Mouse (Mus musculus): Measurements from ENCODE around the gene Gm28047. TPM values are rescaled to one million over a fixed set of nuclear protein-coding genes. Genes with fewer than 3 reads are reported as not detected.

The Gm28047 gene
- polyA plus RNA-seq, 1 experiment from 2014 or later = not detected

DNA sequence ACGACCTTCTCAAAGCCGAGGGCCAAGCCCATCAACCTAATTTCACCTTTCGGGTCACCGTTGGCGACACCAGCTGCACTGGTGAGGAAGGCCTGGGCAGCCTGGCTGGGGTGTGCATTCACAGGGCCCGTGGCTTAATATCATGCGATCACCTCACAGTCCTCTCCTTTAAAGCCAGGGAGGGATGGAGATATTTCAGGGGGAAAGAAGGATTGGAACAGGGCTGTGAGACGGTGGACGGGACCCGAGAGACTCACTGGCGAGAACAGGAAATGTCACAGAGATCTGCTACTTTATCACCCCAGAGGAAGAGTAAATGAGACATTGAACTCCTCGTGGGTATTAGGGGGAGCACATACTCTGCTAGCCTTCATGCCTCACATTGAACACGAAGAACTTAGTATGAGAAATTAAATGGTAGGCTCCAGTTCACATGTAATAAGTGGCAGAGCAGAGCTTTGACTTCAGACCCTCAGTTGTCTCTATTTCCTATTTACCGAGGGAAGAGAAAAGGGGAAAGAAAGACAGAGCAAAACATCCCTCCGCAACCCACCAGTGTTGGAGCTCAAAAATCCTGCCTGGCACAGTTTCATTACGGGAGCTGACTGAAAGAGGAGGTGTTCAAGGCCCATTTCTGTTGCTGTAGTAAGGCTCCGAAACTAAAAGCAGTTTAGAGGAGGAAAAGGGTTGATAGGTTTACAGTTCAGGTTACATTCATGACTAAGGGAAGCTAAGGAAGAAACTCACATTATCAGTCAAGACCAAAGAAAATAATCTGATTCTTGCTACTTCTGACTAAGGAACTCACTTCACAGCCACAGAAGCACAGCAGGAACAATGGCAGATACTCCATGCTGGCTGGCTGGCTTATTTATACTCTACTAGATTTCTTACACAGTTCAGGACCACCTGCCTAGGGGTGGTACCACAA, 105.4 kb downstream of the Gm28047 start:
- Histone ChIP-seq H3K4me1 (ENCODE audit: control insufficient read depth, insufficient read depth, low read length) (peaks cover 25% of the 10 kb centered on the region), H3K4me3 (ENCODE audit: low read depth, low read length) (peak overlapping the region; percentile 65), H3K27ac (ENCODE audit: low read depth, low read length) (peak overlapping the region; percentile 96; the same call in 1 of the 2 replicates), H3K36me3 (ENCODE audit: control insufficient read depth, insufficient read depth, low read length) (peaks cover 5% of the 10 kb centered on the region; the same call in 1 of the 2 replicates), H3K9ac (ENCODE audit: low read depth, low read length) (peak overlapping the region; percentile 94), H3K27me3 (ENCODE audit: control insufficient read depth, insufficient read depth, low read length) (no peaks in the 10 kb centered on the region), H3K9me3 (replicated peaks; ENCODE audit: control insufficient read depth, low read length) (no peaks in the 10 kb centered on the region), H3K4me2 (peak overlapping the region; percentile 80)
- no peak for ATAC-seq (replicated peaks; ENCODE audit: insufficient number of reproducible peaks, low FRiP score, low TSS enrichment)
- 50% methylated on average over 17 of the region's 17 CpGs for WGBS (ENCODE audit: insufficient replicate concordance)

DNA sequence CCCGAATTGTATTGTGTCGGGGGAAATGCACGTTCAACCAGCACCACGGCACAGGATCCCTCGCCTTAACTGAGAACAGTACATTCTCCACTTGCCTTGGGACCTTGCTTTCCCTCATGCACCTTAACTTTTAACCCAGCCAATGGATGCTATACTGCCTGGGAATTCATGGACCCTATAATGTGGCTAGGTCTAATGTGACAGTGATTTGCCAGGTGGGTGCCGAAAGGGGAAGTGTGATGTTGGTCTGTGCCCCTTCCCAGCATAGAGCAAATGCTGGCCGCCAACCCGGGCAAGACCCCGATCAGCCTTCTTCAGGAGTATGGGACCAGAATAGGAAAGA, 106.0 kb downstream of the Gm28047 start:
- H3K4me3 ChIP-seq (ENCODE audit: low read depth, low read length) = peak overlapping the region; percentile 65
- no peaks in the 10 kb centered on the region for H3K27me3 ChIP-seq (ENCODE audit: control insufficient read depth, insufficient read depth, low read length)
- WGBS (ENCODE audit: insufficient replicate concordance) = 16% methylated on average over 9 of the region's 9 CpGs
- H3K36me3 ChIP-seq (ENCODE audit: control insufficient read depth, insufficient read depth, low read length) = peaks cover 5% of the 10 kb centered on the region; the same call in 1 of the 2 replicates
- ATAC-seq (replicated peaks; ENCODE audit: insufficient number of reproducible peaks, low FRiP score, low TSS enrichment) = no peak
- H3K4me2 ChIP-seq = peak overlapping the region; percentile 80
- H3K4me1 ChIP-seq (ENCODE audit: control insufficient read depth, insufficient read depth, low read length) = peaks cover 25% of the 10 kb centered on the region
- H3K9me3 ChIP-seq (replicated peaks; ENCODE audit: control insufficient read depth, low read length) = no peaks in the 10 kb centered on the region
- H3K9ac ChIP-seq (ENCODE audit: low read depth, low read length) = peak overlapping the region; percentile 94
- peak overlapping the region; percentile 96 for H3K27ac ChIP-seq (ENCODE audit: low read depth, low read length)

DNA sequence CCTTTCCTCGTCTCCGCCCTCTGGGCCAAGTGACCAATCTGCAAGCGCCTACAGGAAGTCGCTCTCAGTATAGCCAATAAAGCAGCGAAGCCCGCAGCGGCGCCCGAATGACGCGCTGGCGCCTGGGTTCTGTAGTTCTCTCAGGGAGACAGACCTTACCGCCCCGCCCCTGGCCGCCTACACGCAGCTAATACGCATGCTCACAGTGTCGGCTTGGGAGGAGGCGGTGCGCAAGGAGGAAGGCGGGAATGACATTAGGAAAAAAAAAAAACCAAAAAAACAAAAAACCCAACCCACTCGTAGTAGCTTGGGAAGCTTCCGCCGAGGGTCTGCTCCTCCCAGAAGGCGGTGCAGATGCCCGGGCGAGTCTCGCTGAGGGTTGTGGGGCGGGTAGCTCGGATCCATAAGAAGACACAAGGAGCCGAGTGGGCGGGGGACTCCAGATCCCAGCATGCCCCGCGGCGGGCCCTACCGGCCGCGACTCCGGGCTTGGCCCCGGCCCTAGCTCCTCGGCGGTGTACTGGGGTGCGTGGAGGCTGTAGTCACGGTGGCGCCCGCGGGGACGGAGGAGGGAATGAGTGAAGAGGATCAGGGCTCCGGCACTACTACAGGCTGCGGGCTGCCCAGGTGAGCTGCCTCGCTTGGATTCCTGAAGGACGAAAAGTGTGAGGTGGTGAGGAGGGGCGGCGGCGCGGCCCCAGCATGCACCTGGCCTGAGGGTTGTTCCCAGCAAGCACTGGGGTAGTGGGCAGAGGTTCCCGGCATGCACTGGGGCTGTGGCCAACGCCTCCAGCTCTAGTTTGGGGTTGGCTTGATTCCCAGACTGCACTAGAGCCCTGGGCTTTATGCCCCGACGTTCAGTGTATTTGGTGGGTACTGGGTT, 106.7 kb downstream of the Gm28047 start, which contains the start of gene Tarbp2:
Gene Tarbp2 (plus strand): TSS at position 217 of the 883 bp plus-strand sequence.
- ATAC-seq (replicated peaks; ENCODE audit: insufficient number of reproducible peaks, low FRiP score, low TSS enrichment) = peak; percentile 93
- H3K4me2 ChIP-seq = peak within 1 kb of the TSS; percentile 80
- WGBS (ENCODE audit: insufficient replicate concordance) = under 1% methylated on average over 60 of the region's 60 CpGs

GRCm38 (mm10) chr15:102517631-102517975, 107.3 kb downstream of the Gm28047 start:
- Histone ChIP-seq H3K27ac (ENCODE audit: low read depth, low read length) (peak overlapping the region; percentile 96), H3K36me3 (ENCODE audit: control insufficient read depth, insufficient read depth, low read length) (peaks cover 5% of the 10 kb centered on the region; the same call in 1 of the 2 replicates), H3K27me3 (ENCODE audit: control insufficient read depth, insufficient read depth, low read length) (no peaks in the 10 kb centered on the region), H3K9me3 (replicated peaks; ENCODE audit: control insufficient read depth, low read length) (no peaks in the 10 kb centered on the region), H3K4me2 (peak overlapping the region; percentile 80), H3K4me1 (ENCODE audit: control insufficient read depth, insufficient read depth, low read length) (peaks cover 25% of the 10 kb centered on the region), H3K9ac (ENCODE audit: low read depth, low read length) (peak overlapping the region; percentile 76), H3K4me3 (ENCODE audit: low read depth, low read length) (peak overlapping the region; percentile 65)
- 0% methylated on average over 10 of the region's 10 CpGs for WGBS (ENCODE audit: insufficient replicate concordance)
- ATAC-seq (replicated peaks; ENCODE audit: insufficient number of reproducible peaks, low FRiP score, low TSS enrichment) = no peak; the same call in 1 of the 2 replicates

More for the DNA sequence above, 106.7 kb downstream of the Gm28047 start, which contains the start of gene Tarbp2:
- H3K4me1 ChIP-seq (ENCODE audit: control insufficient read depth, insufficient read depth, low read length) = peaks cover 25% of the 10 kb centered on the region
- peaks cover 5% of the 10 kb centered on the region; the same call in 1 of the 2 replicates for H3K36me3 ChIP-seq (ENCODE audit: control insufficient read depth, insufficient read depth, low read length)
- peak within 1 kb of the TSS; percentile 65 for H3K4me3 ChIP-seq (ENCODE audit: low read depth, low read length)
- no peaks in the 10 kb centered on the region for H3K9me3 ChIP-seq (replicated peaks; ENCODE audit: control insufficient read depth, low read length)
- H3K9ac ChIP-seq (ENCODE audit: low read depth, low read length) = peak within 1 kb of the TSS; percentile 94
- H3K27ac ChIP-seq (ENCODE audit: low read depth, low read length) = peak within 1 kb of the TSS; percentile 96
- no peaks in the 10 kb centered on the region for H3K27me3 ChIP-seq (ENCODE audit: control insufficient read depth, insufficient read depth, low read length)

- Histone ChIP-seq H3K9ac (ENCODE audit: low read depth, low read length) (peak within 1 kb of the TSS; percentile 76), H3K27me3 (ENCODE audit: control insufficient read depth, insufficient read depth, low read length) (no peaks in the 10 kb centered on the region), H3K27ac (ENCODE audit: low read depth, low read length) (peak within 1 kb of the TSS; percentile 96), H3K4me1 (ENCODE audit: control insufficient read depth, insufficient read depth, low read length) (peaks cover 32% of the 10 kb centered on the region), H3K9me3 (replicated peaks; ENCODE audit: control insufficient read depth, low read length) (no peaks in the 10 kb centered on the region), H3K36me3 (ENCODE audit: control insufficient read depth, insufficient read depth, low read length) (peaks cover 5% of the 10 kb centered on the region; the same call in 1 of the 2 replicates), H3K4me2 (peak within 1 kb of the TSS; percentile 80), H3K4me3 (ENCODE audit: low read depth, low read length) (peak within 1 kb of the TSS; percentile 65)
- no peak for ATAC-seq (replicated peaks; ENCODE audit: insufficient number of reproducible peaks, low FRiP score, low TSS enrichment)
- WGBS (ENCODE audit: insufficient replicate concordance) = under 1% methylated on average over 42 of the region's 43 CpGs
These were observed 108.0 kb downstream of the Gm28047 start, which contains the start of gene Map3k12 for GRCm38 (mm10) chr15:102516728-102517404. TSS of gene Map3k12 (minus strand) at chr15:102517064.

- Histone ChIP-seq H3K27me3 (ENCODE audit: control insufficient read depth, insufficient read depth, low read length) (no peaks in the 10 kb centered on the region), H3K4me1 (ENCODE audit: control insufficient read depth, insufficient read depth, low read length) (peaks cover 38% of the 10 kb centered on the region), H3K9ac (ENCODE audit: low read depth, low read length) (peak overlapping the region; percentile 76), H3K4me2 (peak overlapping the region; percentile 80), H3K4me3 (ENCODE audit: low read depth, low read length) (peak overlapping the region; percentile 65), H3K36me3 (ENCODE audit: control insufficient read depth, insufficient read depth, low read length) (0 out of 2 replicates have a peak, but pooled peaks cover 1% of the 10 kb centered on the region), H3K27ac (ENCODE audit: low read depth, low read length) (peak overlapping the region; percentile 96), H3K9me3 (replicated peaks; ENCODE audit: control insufficient read depth, low read length) (no peaks in the 10 kb centered on the region)
- no peak for ATAC-seq (replicated peaks; ENCODE audit: insufficient number of reproducible peaks, low FRiP score, low TSS enrichment)
- whole genome bisulfite sequencing (ENCODE audit: insufficient replicate concordance) = 1% methylated on average over 12 of the region's 12 CpGs
These were observed 108.6 kb downstream of the Gm28047 start for GRCm38 (mm10) chr15:102516293-102516692.

- Histone ChIP-seq H3K9me3 (replicated peaks; ENCODE audit: control insufficient read depth, low read length) (no peaks in the 10 kb centered on the region), H3K27me3 (ENCODE audit: control insufficient read depth, insufficient read depth, low read length) (no peaks in the 10 kb centered on the region), H3K27ac (ENCODE audit: low read depth, low read length) (no peak overlapping the region), H3K4me1 (ENCODE audit: control insufficient read depth, insufficient read depth, low read length) (peaks cover 42% of the 10 kb centered on the region), H3K36me3 (ENCODE audit: control insufficient read depth, insufficient read depth, low read length) (no peaks in the 10 kb centered on the region), H3K4me2 (peak overlapping the region; percentile 80), H3K9ac (ENCODE audit: low read depth, low read length) (no peak overlapping the region; the same call in 1 of the 2 replicates), H3K4me3 (ENCODE audit: low read depth, low read length) (peak overlapping the region; percentile 65)
- 58% methylated on average over 4 of the region's 4 CpGs for WGBS (ENCODE audit: insufficient replicate concordance)
- ATAC-seq (replicated peaks; ENCODE audit: insufficient number of reproducible peaks, low FRiP score, low TSS enrichment) = no peak
These were observed 109.1 kb downstream of the Gm28047 start for GRCm38 (mm10) chr15:102515791-102516190.

DNA sequence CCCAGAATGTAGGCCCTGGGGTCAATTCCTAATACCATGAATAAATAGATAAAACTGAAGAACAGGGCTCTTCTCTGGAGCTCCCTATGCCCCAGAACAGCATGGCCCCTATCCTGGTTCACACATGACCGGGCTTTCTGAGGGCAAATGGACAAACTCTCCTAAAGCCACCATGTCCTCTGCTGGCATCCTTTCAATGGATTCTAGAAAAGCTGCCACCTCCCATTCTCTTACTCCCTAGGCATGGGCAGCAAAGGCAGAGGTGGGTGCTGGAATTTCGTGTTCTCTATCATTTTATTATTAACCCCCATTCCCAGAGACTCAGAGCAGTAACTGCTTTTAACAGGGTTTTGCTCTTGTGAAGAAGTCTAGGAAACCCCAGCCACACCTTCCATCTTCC, 109.6 kb downstream of the Gm28047 start:
- Histone ChIP-seq H3K4me2 (no peak overlapping the region), H3K36me3 (ENCODE audit: control insufficient read depth, insufficient read depth, low read length) (no peaks in the 10 kb centered on the region), H3K4me3 (ENCODE audit: low read depth, low read length) (no peak overlapping the region), H3K4me1 (ENCODE audit: control insufficient read depth, insufficient read depth, low read length) (peaks cover 38% of the 10 kb centered on the region), H3K9me3 (replicated peaks; ENCODE audit: control insufficient read depth, low read length) (no peaks in the 10 kb centered on the region), H3K27me3 (ENCODE audit: control insufficient read depth, insufficient read depth, low read length) (no peaks in the 10 kb centered on the region), H3K9ac (ENCODE audit: low read depth, low read length) (no peak overlapping the region), H3K27ac (ENCODE audit: low read depth, low read length) (no peak overlapping the region)
- no peak for ATAC-seq (replicated peaks; ENCODE audit: insufficient number of reproducible peaks, low FRiP score, low TSS enrichment)
- WGBS (ENCODE audit: insufficient replicate concordance) = 88% methylated on average over 2 of the region's 2 CpGs

Measured in heart, embryonic 11.5 days (tissue).